Mouse (Mus musculus) olfactory bulb, adult 2 months (tissue): ENCODE data around the gene Sorbs1. TPM values are rescaled to one million over a fixed set of nuclear protein-coding genes. Genes with fewer than 3 reads are reported as not detected.

Experiments used
- H3K27ac ChIP-seq: fragments of 200-500 bp; 2 replicates; pipeline ENCODE4 v1.5.1; 2012; ENCODE audit warnings: low read depth, low read length; ENCODE audit not compliant: insufficient read depth
- H3K4me1 ChIP-seq: fragments of 200-500 bp; 2 replicates; pipeline ENCODE4 v1.6.1; 2012; ENCODE audit warnings: low read length; ENCODE audit not compliant: control insufficient read depth, insufficient read depth
- H3K4me3 ChIP-seq: fragments of 200-500 bp; 2 replicates; pipeline ENCODE4 v1.5.1; 2012; ENCODE audit warnings: mild to moderate bottlenecking, low read depth, low read length, moderate library complexity; ENCODE audit not compliant: insufficient read depth
- CTCF ChIP-seq: fragments of 200-500 bp; IDR thresholded peaks from 2 replicates; pipeline ENCODE4 v1.5.1; 2012; ENCODE audit warnings: low read depth, mild to moderate bottlenecking, low read length, moderate library complexity; ENCODE audit not compliant: insufficient read depth
- POLR2A ChIP-seq: fragments of 200-500 bp; IDR thresholded peaks from 2 replicates; pipeline ENCODE4 v1.6.1; 2012; ENCODE audit warnings: mild to moderate bottlenecking, low read depth, low read length, moderate library complexity; ENCODE audit not compliant: insufficient read depth
- WGBS: fragments of 180-500 bp; shearing (Covaris S2); methylation state at CpG from one replicate; pipeline ENCODE4 v1.1.7; 2018; 5-methylcytosine and 5-hydroxymethylcytosine counted together
- polyA plus RNA-seq: library from polyadenylated mRNA; stranded (reverse); fragments of >200 nt; gene quantifications from 2 replicates; pipeline ENCODE4 v1.2.4, GENCODE M21; 2012; ENCODE audit warnings: low replicate concordance; ENCODE audit not compliant: missing spikeins, insufficient read depth, insufficient read length

The Sorbs1 gene
- polyA plus RNA-seq, 1 experiment, result not detected

DNA sequence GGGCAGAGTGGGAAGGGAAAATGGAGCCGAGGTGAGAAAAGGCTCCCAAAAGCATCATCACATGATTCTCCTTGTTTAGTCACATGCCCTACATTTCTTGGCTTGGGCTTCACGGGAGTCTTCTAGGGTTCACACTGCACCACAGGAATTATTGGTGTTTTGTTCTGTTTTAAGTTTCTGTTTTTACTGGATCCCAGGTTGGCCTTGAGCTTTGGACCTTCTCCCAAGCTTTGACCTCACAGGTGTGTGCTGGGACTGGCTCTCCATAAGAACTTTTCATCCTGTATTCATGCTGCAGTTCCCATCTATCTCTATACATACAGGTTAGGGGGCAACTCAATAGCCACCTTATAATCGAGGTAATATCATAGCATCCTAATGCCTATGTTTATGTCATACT is 194.4 kb downstream of the Sorbs1 start:
- TF ChIP-seq POLR2A, result no peak
- no peak for TF ChIP-seq CTCF
- H3K4me3 ChIP-seq, result no peak overlapping the region
- 80% methylated on average over 3 of the region's 3 CpGs for WGBS
- H3K27ac ChIP-seq, result no peak overlapping the region
- no peaks in the 10 kb centered on the region for H3K4me1 ChIP-seq

DNA sequence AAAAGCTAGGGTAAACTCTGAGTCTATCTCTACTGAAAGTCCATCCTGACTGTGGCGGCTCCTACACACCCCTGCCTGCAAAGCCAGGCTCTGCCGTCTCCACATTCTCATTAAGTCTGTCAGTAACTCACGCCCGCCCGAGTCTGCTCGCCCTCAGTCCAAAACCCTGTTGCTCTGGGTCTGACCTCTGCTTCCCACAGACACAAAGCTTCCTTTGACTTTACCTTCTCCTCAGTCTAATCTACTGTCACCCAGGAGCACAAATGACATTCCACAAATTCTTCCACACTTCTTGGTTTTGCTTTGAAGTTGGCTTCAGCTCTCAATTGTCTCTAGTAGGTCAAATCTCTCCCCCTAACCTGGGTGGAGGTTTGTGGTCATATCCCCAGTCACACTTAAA is 195.1 kb downstream of the Sorbs1 start:
- no peak overlapping the region for H3K27ac ChIP-seq
- WGBS, result 68% methylated on average over 6 of the region's 6 CpGs
- TF ChIP-seq CTCF (no peak), POLR2A (no peak)
- H3K4me1 ChIP-seq, result no peaks in the 10 kb centered on the region
- H3K4me3 ChIP-seq, result no peak overlapping the region

DNA sequence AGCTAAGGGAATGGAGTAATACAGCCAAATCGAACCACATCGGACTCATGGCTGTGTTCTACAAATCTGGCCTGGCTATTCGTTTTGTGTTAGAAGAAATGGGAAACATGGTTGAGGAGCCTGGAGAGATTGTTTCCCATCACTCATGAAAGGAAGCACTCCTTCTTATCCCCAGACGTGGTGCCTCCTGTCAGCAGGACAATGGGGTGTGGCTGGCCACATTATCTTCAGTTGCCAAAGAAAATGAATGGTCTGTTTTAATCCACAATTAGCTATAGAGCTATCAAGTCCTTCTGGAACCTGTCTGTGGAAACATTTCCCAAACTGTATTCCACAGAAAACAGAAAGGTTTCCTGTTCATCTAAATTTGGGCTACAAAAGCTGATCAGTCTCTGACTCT is 196.6 kb downstream of the Sorbs1 start:
- Histone ChIP-seq H3K4me3 (no peak overlapping the region), H3K27ac (no peak overlapping the region), H3K4me1 (no peaks in the 10 kb centered on the region)
- 63% methylated on average over 4 of the region's 4 CpGs for WGBS
- no peak for TF ChIP-seq CTCF
- TF ChIP-seq POLR2A, result no peak

DNA sequence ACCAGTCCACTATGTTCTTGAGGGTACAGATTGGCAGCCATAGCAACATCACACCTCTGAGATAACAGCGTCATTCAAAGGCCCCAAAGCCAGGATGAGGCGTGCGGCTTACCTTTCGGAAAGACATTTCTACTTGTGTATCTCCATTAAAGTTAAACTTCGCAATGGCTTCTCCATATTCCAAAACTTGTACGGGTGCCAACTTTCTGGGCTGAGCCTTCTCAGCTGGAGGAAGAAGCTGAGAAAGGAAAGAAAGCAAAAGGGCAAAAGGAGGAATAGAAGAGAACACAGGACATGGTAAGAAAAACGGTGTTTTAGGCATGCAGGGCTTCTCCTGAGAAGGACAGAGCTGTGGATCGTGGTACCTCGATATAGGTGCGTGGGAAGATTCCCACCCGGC is 199.3 kb downstream of the Sorbs1 start:
- WGBS, result 94% methylated on average over 11 of the region's 11 CpGs
- Histone ChIP-seq H3K4me3 (no peak overlapping the region), H3K27ac (no peak overlapping the region), H3K4me1 (no peaks in the 10 kb centered on the region)
- TF ChIP-seq POLR2A, result no peak
- TF ChIP-seq CTCF, result no peak

DNA sequence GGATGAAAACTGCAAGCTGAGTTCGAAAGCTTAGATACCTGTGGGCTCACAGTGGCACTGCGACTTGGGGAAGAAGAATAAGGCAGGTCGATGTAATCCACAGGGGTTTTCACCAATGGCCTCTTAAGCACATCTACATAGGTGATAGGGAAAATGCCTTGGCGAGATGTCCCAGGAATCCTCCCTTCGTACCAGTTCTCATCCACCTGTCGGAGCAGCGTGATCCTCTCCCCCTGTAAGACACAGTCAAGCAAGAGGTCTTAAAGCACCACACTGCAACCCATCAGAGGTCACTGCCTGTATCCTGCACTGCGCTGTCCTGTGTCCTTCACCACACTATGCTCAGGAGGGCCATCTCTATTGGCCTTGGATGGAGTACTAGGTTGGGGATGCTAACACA is 201.9 kb downstream of the Sorbs1 start:
- TF ChIP-seq POLR2A, result no peak
- TF ChIP-seq CTCF, result no peak
- Histone ChIP-seq H3K4me3 (no peak overlapping the region), H3K4me1 (no peaks in the 10 kb centered on the region), H3K27ac (no peak overlapping the region)
- WGBS, result 96% methylated on average over 8 of the region's 8 CpGs

DNA sequence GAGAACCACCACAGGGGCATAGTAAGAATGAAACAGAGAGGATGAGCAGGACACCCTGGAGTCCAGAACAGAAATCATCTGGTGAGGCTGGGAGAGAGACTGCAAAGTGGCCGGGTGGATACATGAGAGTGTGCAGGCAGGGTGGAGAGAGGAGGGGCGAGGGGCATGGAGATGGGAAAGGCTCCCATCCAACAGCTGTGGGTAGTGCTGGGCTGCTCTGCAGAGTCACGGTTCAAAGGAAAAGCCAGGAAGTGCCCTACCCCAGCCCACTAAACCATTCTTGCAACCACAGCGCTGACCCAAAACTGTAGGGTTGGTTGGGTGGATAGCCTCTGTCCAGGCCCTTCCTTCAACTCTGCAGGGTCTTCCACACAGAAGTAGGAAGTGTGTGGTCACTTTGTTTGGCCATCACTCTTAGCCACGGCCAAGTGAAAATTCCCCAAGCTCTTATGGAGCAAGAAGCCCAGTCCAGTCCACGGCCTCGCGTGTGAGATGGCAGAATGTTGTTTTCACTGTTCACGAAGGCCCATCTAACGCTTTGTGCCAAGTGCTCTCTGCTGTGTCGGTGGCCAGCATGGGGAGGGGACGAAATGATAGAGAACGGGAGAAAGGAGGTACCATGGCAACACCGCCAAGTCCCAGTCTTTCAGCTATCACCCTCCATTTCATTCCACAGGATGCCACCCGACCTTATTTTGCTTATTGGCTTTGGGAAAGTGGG is 203.0 kb downstream of the Sorbs1 start:
- Histone ChIP-seq H3K4me1 (no peaks in the 10 kb centered on the region), H3K4me3 (no peak overlapping the region), H3K27ac (no peak overlapping the region)
- TF ChIP-seq POLR2A (no peak), CTCF (no peak)
- 77% methylated on average over 15 of the region's 15 CpGs for WGBS

DNA sequence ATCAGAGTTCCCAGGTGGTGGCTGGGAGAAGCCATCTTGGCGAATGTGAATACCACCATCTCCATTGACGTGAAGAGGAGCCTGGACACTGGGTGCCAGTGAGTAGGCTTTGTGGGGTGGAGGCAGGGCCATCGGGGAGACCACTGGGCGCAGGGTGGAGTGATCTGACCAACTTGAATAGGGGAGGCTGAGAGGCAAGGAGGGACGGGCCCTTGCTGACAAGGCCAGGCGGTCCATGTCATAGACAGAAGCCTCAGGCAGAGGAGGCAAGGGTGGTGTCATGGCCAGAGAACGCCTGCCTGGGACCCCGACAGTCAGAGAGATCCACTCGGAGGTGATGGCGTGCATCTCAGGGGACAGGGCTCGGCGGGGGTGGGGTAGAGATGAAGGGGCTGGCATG is 203.7 kb downstream of the Sorbs1 start:
- Histone ChIP-seq H3K27ac (no peak overlapping the region), H3K4me1 (no peaks in the 10 kb centered on the region), H3K4me3 (no peak overlapping the region)
- no peak for TF ChIP-seq POLR2A
- TF ChIP-seq CTCF, result no peak
- 95% methylated on average over 12 of the region's 12 CpGs for WGBS

DNA sequence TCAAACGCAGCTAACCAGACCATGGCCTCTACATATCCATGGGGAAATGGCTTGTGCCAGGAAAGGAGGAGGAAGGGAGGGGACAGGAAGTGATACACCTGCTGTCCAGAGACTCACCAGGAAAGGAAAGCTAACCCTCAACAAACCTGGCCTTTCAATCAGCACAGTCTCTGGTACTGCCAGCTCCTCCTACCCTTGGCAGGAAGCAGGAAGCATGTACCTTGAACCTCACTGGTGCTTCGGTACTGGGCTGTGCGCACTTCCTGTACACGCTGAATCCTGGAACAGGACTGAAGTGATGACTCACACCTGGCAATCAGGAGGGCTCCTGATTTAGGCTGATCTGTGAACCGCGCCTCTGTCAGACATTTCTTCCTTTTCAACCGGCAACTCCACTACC is 206.0 kb downstream of the Sorbs1 start:
- TF ChIP-seq CTCF, result no peak
- no peak for TF ChIP-seq POLR2A
- peaks cover 5% of the 10 kb centered on the region; the same call in 1 of the 2 replicates for H3K4me1 ChIP-seq
- H3K27ac ChIP-seq, result no peak overlapping the region
- WGBS, result 86% methylated on average over 7 of the region's 7 CpGs
- H3K4me3 ChIP-seq, result no peak overlapping the region

DNA sequence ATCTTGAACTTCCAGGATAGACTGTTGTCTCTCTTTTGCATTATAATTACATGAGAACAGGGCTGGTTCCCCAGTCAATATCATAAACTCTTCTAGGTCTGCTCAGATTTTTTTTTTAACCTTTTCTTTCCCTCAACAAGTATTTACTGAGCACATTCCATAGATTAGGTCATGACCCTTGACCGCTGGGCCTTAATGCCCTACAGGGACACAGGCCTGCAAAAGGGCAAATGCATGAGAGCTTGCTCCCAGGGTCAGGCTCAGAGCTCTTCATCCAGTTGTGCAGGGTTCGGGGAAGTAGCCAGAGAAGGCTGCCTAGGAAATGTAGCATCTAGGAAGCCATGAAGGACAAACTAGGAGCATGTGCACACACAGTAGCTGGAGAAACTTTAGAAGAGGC is 206.9 kb downstream of the Sorbs1 start:
- Histone ChIP-seq H3K4me1 (peaks cover 5% of the 10 kb centered on the region; the same call in 1 of the 2 replicates), H3K27ac (no peak overlapping the region), H3K4me3 (no peak overlapping the region)
- TF ChIP-seq POLR2A, result no peak
- TF ChIP-seq CTCF, result no peak
- WGBS, result 93% methylated on average over 2 of the region's 2 CpGs
